Mouse (Mus musculus) lung, postnatal 36 days (tissue): ENCODE measurements at regions not wholly inside any gene's neighbourhood (a gene's known extent, or its start where the extent isn't known, plus 50 kb on each side); places are given as distances from the start of the nearest gene placed in this dataset.

Experiments
- DNase-seq: peaks from one replicate; pipeline ENCODE4 v3.0.0; 2022; ENCODE audit warnings: mixed read lengths

GRCm38 (mm10) chr3:149355362-149355761, 365.0 kb upstream of the Adgrl2 start:
- no peak for DNase-seq

DNA sequence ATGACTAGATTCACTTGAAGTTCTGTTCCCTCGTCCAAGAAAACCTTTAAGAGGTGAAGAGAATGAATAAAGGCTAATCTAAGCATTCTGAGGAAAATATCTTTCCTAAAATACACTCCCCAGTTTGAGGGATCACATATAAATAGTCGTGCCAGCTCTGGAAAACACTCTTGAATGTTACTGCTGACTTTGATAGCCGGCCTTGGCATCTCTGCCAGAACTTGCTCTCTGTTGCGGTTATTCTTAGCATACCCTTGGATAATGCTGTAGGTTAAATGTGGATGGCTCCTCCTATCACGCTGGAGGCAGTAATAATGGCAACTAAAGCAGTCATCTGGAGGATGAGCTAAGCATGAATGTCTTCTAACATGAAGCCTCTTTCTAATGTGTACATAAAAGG, 363.6 kb upstream of the Adgrl2 start:
- no peak for DNase-seq

GRCm38 (mm10) chr3:149352546-149352945, 362.2 kb upstream of the Adgrl2 start:
- DNase-seq: peak; percentile 36

DNA sequence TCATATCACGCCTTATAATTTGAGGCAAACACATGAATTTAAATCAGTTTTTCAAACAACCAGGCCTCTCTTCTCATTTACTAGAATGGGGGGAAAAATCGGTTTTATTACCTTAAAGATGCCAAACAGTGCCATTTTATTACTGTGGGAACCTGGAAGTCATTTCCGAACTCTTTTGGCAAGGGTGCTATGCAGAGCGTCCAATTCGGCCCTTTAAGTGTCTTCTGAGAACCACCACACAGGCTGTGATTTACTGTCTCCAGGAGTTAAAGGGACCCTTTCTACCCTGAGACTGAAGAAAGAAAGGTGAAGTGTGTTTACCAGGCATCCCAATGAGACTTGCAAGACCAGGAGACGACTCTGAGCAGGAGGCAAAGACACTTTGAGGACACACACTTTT, 359.4 kb upstream of the Adgrl2 start:
- no peak for DNase-seq

DNA sequence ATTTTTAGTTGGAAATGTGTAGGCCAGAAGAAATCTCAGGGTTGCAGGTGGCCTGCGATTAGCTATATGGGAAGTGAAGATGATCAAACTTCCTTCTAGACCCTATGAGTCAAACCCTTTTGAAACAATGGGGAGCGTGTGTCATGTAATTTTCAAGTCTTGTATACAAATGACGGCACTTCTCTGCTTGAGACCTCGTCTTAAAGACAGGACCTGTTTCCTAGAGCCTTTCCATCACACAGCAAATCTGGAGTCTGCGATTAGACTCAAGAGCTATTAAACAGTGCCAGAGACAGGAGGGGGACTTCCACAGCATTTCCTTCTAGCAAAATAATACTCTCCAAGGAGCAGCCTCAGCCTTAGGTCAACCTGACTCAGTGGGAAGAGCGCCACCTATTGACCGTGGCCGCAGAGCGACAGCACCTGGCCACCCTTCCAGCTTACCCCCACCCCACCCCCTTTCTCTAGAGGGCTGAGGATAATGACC, 358.9 kb upstream of the Adgrl2 start:
- DNase-seq: peak; percentile 90

DNA sequence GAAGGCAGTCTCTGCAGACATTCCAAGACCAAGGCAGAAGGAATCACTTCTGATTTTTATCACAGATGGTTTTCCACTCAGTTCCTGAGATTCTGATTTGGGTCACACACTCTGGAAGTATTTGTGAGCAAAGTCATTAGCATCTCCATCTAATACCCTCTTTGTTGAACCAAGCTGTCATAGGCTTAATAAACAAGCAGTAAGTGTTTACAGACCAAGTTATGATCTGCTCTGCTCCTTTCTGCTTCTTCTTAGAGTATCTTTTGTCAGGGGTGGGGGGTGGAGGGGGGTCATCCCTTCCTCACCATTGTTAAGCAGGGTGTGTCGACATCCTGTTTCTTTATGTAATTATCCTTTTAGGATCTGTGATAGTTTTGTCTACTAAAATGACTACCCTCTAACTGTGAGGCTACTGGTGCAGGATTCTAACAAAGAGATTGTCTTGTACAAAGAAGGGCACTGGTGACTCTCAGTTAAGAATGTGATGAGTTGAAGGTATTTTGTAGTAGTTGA, 358.2 kb upstream of the Adgrl2 start:
- peak; percentile 38 for DNase-seq

DNA sequence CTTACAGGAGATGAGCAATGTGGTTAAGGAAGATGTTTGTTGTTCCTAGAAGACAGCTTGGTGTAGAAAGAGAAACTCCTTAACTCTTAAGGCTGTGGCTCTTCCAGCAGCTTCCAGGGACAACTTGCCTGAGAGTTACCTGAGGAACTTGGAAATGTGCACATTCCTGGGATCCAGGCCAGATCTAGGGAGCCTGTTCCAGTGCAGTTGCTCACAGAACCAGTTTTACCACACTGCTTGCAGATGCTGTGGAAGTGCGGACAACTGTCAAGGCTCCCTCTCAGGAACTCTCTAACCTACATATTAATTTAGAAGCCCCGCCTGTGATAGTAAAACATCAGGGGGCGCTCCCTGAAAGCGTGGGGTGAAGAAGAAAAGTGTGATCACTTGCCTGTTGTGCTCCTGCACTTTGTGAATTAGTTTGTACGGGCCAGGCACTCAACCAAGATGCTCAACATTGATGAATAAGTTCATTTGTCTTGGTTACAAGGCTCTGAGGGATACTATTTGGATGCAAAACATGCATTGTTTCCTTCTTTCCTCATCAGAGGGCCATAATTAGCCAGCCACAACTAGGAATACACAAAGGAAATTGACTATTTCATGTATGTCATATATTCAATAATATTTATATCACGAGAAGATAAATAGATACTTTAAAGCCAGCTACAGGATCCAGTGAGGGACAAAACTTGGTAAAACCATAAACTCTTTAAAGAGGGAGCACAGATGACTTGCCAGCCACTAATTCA, 357.1 kb upstream of the Adgrl2 start:
- peak; percentile 67 for DNase-seq

DNA sequence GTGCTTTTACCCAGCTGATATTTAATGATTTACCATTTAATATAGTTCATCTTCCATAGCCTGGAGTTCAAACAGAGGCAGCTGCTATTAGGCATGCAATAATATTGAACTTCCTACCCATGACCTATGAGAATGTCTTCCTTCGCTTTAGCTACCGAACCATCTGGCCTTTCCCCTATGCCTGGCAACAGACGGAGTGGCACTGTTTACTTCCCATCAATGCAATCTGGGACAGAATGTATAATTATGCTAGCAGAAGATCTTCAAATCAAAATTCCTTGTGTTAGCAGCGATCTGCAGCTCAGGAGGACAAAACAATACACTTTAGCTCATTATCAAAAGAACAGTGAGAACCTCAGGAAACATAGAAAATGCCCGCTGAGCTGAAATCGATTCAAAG, 352.2 kb upstream of the Adgrl2 start:
- no peak for DNase-seq

DNA sequence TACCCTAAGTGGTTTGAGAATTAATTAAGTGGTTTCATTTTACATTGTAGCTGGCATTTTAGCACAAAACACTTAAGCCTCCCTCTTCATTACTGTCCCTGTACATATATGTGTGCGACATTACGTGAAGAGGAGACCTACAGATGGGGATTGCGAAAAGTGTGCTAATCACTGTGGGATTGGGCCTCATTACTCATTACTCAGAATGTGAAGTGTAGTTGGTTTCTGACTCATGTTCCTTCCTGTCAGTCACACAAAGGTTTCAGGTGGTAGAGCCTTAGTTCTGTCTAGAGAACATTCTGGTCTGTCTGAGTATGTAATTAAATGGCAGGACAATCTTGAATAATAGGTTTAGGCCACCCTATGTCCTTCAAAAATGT, 349.0 kb upstream of the Adgrl2 start:
- DNase-seq: no peak

- no peak for DNase-seq
Measured at GRCm38 (mm10) chr3:149338684-149339373, 348.5 kb upstream of the Adgrl2 start.

- no peak for DNase-seq
Measured at GRCm38 (mm10) chr3:149335259-149335658, 344.9 kb upstream of the Adgrl2 start.

DNA sequence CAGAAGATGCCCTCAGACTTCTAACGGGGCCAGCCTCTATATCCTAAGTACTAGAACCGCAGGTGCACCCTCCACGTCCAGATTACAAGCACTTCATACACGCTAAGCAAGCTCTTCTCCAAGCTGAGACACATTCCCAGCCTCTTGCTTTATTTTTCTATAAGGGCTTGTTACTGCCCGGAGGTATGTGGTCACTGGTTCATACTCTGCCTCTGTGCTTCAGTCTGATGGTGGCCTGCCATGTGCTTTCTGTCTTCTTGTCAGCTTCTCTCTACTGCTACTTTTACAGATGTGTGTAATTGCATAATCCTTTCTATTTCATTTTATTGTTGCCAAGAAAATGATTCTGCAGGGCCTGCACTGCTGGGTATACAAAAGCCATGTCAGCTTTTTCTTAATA, 343.3 kb upstream of the Adgrl2 start:
- no peak for DNase-seq

DNA sequence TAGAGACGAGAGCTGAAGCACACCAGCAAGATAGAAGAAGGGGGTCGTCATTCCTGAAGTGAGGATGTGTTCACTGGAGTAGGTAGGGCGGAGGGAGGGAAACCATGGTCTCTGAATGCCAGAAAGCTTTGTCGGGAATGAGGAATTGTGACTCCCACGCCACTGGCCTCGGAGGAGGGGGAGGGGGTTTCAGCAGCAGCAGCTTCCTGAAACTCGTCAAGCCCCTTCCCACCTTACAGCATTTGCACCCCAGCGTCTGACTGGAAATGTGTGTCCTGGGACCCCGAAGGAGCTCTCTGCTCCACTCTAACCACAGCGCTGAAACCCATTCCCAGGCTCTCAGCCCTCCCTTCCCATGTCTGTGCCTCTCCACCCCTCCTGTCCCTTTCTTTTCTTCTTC, 342.8 kb upstream of the Adgrl2 start:
- DNase-seq: no peak

DNA sequence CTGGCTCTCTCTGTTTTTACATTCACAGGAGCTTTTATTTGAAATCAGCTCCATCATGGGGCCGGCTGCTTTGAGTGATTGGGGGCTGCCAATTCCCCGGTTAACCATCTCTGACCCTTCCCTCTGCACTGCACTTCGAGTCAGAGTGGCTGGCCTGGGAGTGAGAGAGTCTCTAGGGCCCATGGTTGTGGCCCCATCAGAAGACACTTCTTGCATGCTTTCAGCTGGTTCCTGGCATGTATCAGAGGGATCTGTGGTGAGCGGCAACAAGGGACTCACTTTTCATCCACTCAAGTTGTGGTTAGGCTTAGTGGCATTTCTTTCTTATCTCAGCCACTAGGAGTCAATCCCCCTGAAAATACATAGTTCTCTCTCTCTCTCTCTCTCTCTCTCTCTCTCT, 341.8 kb upstream of the Adgrl2 start:
- no peak for DNase-seq

DNA sequence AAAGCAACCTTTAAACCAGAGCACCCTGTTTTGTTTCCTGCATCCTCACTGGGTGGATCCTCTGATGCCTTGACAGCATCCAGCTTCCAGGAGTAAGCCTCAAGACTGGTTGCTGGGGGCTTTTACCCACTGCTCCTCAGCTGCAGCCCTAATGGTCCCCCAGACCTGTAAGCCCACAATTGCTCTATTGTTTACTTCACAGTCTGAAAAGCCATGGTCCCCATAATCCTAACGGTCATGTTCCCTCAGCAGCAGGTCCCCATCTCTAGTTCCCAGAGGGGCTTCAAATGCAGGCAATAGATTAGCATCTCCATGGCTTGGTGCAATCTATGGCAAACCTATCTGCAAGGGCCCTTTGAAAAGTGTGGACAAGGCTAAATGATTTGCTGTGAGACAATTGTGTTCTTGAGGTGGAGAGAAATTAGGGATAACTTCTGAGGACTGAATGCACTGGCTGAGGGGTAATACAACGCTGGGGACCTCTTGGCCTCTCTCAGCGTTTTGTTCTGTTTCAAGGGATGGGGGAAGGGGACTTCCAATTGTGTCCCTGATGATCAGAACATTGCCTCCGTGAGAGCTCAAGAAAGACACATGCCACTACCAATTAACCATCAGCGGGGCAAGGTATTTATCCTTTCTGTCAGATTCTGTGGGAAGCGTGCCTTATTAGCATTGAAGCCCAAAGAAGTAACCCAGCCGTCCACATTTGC, 341.1 kb upstream of the Adgrl2 start:
- no peak for DNase-seq

GRCm38 (mm10) chr3:149330716-149331115, 340.4 kb upstream of the Adgrl2 start:
- peak; percentile 79 for DNase-seq

GRCm38 (mm10) chr3:149330041-149330440, 339.7 kb upstream of the Adgrl2 start:
- no peak for DNase-seq

DNA sequence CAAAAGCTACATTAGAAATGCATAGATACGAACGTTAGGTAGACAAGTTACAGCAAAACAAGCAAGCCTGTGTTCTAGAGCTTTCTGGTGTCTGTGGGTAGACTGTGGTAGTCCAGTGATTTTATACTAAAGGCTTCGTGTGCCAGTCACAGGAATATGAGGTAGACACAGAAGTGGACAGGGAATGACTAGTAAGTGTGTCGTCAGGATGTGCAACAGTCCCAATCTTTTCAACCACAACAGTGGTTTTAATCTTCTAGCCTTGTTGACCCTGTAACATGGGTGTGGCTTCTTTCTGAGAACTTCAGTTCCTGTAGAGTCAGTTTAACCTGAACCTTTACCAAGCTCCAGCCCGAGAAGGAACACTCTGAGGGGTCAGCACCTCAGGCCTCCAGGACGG, 339.3 kb upstream of the Adgrl2 start:
- DNase-seq: no peak

GRCm38 (mm10) chr3:149326664-149327063, 336.3 kb upstream of the Adgrl2 start:
- peak; percentile 75 for DNase-seq

DNA sequence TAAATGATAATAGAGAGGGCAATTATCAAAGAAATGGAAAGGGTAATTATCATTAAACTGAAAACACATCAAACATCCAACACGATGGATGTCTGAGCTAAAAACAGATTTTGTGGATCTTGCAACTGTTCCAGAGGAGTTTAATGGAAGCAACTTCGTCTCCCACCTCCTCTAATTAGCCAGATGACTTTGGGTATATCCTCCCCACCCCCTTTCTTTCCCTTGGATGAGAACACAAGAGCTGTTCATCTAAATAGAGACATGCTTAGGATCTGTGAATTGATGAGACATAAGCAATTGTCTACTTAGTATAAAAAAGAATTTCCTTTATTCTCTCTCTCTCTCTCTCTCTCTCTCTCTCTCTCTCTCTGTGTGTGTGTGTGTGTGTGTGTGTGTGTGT, 333.7 kb upstream of the Adgrl2 start:
- no peak for DNase-seq

- DNase-seq: no peak
Measured at GRCm38 (mm10) chr3:149318728-149319127, 328.4 kb upstream of the Adgrl2 start.

GRCm38 (mm10) chr3:149314258-149314657, 323.9 kb upstream of the Adgrl2 start:
- no peak for DNase-seq

DNA sequence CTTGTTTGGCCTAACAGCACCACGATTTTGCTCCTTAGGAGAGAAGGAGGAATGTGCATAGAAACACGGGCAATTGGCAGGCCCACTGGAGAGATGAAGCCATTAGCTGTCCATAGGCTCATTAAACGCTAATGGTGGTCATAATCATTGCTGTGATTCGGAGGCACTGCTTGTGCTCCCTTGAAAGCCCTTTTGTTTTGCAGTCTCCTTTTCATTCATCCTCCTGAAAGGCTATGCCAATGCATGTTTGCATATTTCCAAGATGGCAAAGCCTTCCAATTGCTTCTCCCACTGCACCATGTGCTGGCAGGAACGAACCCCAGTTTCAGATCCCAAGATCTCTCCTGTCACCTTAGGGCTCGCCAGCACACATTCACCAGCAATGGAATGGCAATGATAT, 322.9 kb upstream of the Adgrl2 start:
- no peak for DNase-seq

DNA sequence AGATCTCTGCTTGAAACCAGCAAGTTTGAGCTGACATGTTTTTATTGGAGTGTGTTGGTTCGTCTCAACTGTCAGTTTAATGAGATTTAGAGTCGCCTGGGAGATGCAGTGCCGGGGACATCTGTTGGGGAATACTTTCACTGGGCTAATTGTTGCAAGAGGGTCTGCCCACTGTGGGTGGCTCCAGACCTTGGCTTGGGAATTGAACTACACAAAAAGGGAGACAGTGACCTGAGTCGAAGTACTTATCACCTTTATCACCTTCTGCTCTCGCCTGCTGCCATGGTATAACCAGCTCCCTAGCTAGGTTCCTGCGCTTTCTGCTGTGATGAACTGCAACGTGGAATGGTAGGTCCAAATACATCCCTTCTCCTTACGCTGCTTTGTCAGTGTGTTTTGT, 321.2 kb upstream of the Adgrl2 start:
- no peak for DNase-seq
